Mouse (Mus musculus) cerebral cortex, adult 2 months (tissue): ENCODE results near the gene Sult3a1.

Experiments
- WGBS: fragments of 180-500 bp; shearing (Covaris S2); methylation state at CpG from one replicate; pipeline ENCODE4 v1.1.7; 2018; 5-methylcytosine and 5-hydroxymethylcytosine counted together

Sult3a1 gene

DNA sequence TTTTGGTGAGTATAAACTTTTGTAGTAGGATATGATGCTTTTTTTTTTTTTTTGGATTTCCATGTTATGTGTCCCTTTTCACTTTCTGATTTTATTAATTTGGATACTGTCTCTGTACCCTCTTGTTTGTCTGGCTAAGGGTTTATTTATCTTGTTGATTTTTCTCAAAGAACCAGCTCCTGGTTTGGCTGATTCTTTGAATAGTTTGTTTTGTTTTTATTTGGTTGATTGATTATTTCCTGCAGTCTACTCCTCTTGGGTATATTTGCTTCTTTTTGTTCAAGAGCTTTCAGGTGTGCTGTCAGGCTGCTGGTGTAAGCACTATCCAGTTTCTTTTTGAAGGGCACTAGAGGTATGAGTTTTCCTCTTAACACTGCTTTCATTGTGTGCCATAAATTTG lies at the start of gene Sult3a1:
Gene Sult3a1, plus strand, starts transcription at position 301 of the 400 bp plus-strand sequence.

DNA sequence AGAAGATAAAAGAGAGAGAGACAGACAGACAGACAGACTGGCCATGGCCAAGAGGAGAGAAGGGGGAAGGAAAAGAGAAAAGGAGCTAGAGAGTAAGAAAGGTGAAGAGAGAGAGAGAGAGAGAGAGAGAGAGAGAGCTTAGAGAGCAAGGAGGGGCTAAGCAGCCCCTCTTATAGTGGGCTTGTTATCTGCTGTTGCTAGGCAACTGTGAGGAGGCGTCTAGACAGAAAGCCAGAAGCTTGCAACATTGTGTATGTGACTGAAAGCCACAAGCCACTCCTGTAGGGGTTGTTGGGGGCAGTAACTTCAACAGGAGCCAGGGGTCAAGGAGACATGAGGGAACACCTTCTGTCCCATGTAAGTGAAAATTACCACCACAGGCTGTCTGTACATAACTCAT lies 45.7 kb upstream of the Sult3a1 start:
- 29% methylated on average over 1 of the region's 1 CpGs for WGBS

DNA sequence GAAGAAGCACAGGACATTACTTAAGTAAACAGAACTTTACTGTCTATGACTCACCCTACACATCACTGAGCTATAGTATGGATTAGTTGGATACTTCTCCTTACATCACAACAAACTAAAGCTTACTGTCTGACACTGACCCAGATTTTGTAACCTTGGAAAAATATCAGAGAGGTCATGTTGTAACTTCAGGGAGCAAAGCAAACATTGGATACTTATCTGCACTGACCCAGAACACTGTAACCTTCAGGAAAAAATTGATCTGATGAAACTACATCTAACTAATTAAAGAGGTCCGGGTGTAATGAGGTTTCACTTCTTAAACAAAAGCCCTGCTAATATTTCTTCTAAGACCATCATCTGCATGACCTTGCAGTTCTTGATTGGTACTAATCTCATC lies 40.6 kb upstream of the Sult3a1 start:
- WGBS, result 68% methylated on average over 1 of the region's 1 CpGs

DNA sequence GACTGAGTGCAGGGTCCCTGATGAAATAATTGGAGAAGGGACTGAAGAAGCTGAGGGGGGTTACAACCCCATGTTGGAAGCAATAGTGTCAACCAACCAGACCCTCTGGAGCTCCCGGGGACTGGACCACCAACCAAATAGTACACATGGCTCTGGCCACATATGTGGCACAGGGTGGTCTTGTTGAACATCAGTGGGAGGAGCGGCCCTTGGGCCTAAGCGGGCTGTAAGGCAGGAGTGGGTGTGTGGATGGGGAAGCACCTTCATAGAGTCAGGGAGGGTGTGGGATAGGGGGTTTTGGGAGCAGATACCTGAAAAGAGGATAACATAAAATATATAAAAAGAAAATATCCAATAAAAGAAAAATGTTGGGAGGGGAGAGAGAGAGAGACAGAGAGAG lies 36.6 kb upstream of the Sult3a1 start:
- 93% methylated on average over 3 of the region's 3 CpGs for WGBS

DNA sequence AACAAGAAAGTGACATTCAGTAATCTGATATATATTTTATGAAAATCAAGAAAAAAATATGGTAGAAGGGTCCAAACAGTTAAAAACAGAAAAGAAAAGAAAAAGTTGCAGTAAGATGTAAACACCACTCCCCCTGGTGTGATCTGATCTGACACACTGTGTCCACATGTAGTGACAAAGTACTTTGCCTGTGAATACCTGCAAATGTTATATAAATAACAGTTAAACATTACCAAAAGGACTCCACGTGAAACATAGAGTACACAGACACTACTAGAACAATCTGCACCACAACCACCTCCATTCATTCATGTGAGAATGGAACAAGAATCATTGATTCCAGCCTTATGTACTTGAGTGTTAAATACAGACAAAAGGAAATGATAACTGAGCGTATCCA lies 8.5 kb downstream of the Sult3a1 start:
- 80% methylated on average over 2 of the region's 2 CpGs for WGBS

DNA sequence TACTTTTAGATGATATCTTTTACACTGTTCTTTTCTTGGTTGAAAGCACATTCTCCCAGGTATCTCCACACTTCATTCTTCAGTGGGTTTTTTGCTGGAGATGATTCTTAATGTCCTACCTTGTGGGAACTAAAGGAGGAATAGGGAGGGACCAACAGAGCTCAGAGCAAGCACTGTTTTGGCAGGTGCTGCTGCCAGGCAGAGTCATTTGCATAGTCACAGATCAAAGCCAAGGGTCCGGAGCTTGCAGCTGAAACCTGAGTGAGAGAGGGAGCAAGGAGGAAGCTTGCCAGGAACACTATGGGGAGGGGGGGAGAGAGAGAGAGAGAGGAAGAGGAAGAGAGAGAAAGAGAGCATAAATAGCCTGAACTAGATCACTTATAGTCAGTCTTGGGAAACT lies 12.9 kb downstream of the Sult3a1 start:
- WGBS, result 52% methylated on average over 1 of the region's 1 CpGs

DNA sequence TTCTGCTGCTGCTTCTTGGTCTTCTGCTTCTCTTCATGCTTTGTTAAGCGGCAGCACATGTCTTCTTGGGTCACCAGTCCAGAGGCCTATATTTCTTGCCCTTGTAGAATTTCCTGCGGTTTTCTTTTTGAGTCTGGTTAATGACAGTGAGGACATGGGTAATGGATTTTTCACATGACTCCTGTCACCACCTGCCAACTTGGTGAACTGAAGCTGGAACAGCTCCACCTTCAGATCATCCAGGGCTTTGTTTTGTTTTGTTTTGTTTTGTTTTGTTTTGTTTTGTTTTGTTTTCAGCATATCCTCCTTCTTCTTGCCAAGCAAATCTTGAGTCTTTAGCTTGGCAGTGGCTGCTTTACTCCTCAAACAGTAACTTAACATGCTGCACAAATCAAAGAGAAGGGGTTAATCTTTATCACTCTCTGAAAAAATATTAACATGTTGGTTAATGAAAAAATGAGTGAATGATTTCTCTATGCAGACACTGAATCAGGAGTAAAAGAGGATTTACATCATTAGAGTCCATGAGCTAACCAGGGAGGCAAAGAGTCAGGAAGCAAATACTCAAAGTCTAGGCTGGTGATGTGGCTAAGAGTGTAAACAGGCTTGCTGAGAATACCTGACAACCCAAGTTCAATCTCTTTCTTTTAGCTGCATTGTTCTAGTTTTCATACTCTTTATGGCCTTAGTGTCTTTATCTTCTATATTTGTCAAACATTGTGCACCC lies 15.3 kb downstream of the Sult3a1 start:
- WGBS, result 92% methylated on average over 2 of the region's 2 CpGs

DNA sequence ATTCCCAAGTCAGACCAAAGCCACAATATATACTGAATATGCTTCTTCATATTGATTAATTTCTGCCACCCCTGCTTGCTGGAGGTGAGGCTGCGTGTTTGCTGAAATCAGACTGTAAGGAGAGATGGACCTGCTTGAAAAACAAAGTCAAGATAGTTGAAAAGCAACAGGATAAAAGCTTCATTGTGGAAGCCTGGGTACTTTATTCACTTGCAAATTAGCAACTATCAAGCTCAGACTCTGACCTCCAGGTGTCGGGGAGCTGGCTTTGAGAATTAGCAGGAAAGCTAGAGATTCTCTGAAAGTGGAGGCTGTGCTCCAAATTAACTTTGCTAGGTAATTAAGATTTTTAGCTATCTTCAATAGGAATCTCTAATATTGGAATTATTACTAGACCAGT lies 24.9 kb downstream of the Sult3a1 start:
- 84% methylated on average over 2 of the region's 2 CpGs for WGBS

DNA sequence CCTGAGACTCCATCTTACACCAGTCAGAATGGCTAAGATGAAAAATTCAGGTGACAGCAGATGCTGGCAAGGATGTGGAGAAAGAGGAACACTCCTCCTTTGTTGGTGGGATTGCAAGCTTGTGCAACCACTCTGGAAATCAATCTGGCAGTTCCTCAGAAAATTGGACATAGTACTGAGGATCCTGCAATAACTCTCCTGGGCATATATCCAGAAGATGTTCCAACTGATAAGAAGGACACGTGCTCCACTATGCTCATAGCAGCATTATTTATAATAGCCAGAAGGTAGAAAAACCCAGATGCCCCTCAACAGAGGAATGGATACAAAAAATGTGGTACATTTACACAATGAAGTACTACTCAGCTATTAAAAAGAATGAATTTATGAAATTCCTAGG lies 44.0 kb downstream of the Sult3a1 start:
- WGBS, result 79% methylated on average over 1 of the region's 1 CpGs

DNA sequence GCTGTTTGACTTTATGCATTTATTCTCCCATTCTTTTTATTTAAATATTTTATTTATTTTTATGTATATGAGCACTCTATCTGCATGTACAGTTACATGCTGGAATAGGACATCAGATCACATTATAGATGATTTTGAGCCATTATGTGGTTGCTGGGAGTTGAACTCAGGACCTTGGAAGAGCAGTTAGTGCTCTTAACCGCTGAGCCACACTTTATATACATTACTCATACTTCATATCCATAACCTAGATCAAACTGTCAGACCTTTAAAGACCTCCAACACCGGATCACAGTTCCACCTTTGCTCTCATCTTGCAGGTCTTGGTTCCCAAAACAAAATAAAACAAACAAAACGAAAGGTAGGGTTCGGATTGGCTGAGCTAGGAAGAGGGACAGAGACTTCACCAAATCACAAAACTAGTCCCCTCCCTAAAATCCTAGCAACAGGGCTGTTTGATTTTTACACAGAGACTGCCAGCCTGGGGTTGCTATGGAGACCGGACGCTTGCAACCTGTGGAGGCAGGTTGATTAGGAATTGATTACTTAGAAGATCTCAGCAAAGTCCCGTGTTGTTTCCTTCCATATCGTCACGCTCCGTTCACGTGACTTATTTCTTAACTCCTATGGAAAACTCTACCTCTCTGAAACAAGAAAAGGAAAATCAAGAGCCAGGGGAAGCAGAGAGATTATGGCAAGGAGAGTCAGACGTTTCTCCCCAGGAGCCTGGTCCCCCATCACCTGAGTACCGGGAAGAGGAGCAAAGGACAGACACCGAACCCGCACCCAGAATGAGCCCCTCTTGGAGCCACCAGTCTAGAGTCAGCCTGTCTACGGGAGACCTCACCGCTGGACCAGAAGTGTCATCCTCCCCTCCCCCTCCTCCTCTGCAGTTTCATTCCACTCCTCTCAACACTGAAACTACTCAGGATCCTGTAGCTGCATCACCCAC lies 47.3 kb downstream of the Sult3a1 start, which contains the start of gene Rsph4a:
Gene Rsph4a, plus strand, starts transcription at position 582 of the 952 bp plus-strand sequence.
- 7% methylated on average over 17 of the region's 17 CpGs for WGBS

DNA sequence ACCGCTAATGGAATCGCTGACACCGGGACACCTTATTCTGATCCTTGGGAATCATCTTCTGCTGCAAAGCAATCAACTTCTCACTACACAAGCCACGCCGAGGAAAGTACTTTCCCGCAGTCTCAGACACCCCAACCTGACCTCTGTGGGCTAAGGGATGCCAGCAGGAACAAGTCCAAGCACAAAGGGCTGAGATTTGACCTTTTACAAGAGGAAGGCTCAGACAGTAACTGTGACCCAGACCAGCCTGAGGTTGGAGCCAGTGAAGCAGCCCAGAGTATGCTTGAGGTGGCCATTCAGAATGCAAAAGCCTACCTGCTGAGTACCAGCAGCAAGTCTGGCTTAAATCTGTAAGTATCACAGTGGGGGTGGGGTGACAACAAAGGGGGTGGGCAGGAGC lies 48.0 kb downstream of the Sult3a1 start:
- WGBS, result 6% methylated on average over 6 of the region's 6 CpGs
